Mouse (Mus musculus) natural killer cell, adult 2 months (primary cell): ENCODE data around the gene Gnl3l.

Experiments
- DNase-seq, 2 experiments: peaks; one replicate each; pipeline ENCODE4 v3.0.0; 2022; ENCODE audit warnings: low spot score in 2 of 2

The Gnl3l gene

DNA sequence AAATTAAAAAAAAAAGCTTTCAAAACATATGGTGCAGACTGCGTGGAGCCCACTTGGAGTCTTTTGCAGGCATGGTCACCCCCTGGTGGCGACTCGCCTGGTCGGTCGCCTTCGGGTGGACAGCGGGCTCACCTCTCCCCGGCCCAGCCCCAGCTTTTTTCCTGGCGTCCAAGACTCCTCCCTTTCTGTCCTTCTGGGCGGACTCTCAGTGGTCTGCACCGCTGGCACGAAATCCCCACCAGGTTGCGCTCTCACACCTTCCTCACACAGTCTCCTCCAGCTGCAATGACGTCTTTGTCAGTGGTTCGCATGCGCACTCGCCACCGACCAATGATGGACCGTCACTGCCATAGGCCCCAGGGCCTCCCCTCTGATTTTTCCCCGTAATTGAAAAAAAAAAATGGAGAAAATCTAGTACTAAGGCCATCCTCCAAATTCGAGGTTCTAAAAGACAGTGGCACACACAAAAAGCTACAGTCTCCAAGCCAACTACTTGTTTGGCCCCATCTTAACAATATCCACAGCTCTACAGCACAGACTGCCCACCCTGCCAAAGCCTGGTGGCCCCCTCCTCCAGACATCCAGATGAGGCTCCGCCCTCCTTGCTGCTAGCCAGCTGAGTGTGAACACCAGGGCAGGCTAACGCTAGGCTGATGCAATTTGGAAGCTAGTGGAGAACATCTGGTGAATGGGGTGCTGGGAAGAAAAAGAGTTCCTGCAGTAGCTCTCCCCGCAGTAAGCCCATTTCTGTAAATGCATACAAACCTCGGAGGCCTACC, 60.4 kb downstream of the Gnl3l start:
- peak; percentile 22 to 39 for DNase-seq

- no peak for DNase-seq
Measured at GRCm38 (mm10) chrX:150956016-150956415, 61.1 kb downstream of the Gnl3l start.

GRCm38 (mm10) chrX:150955441-150955840, 61.7 kb downstream of the Gnl3l start:
- DNase-seq = no peak

DNA sequence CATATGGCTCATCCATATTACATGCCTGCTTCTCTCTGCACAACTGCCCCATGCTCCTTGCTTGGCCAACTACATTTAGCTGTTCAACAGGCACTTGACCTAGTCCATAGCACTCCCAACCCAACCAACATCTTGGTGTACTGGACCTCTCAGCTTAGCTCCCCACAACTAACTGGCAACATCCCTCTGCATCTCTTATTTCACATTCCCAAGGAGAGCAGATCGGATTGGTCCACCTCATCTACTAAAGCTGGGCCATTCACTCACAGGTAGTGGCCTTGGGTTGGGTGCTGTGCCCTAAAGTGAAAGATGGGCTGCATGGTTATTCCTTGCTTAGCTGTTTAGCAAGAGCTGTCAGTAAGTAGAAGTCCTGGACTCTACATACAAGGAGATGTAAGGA, 62.4 kb downstream of the Gnl3l start:
- DNase-seq = no peak
